ENCODE assay signal across 8 mouse cellular contexts in the genomic region with DNA sequence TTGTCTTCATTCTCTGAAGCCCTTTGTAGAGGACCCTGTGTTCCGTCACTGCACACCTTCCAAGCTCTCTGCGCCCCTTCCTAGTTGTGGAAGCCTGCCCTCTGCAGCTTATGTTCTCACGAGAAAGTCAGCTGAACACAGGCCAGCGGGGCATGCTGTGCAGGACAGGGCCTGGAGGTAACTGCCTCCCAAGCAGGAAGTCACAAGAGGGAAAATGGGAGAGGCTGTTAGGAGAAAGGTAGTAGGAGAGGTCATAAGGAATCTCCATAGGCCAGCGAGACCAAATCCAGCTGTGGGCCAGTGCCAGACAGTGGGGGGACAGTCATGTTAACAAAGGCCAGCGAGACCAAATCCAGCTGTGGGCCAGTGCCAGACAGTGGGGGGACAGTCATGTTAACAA. TPM values are rescaled to one million over a fixed set of nuclear protein-coding genes. Genes with fewer than 3 reads are reported as not detected.
DNase-seq lines count a peak whose midpoint lies in the region; ATAC-seq and TF ChIP-seq lines count a peak whose summit lies in the region.
"Not testable (repeated sequence)": the region's sequence is repeated elsewhere in the genome, so short reads cannot be mapped to it uniquely, and the experiment has no call there.

No protein-coding gene starts in this region.

- peaks cover 69% of the 10 kb centered on the region for H3K4me1 ChIP-seq in heart, embryonic 10.5 days
- H3K4me1 ChIP-seq in heart, embryonic 16.5 days (ENCODE audit: control insufficient read depth, insufficient read depth, low read length), result peaks cover 48% of the 10 kb centered on the region
- peaks cover 50% of the 10 kb centered on the region for H3K4me1 ChIP-seq in hindbrain, embryonic 10.5 days (replicated peaks)
- H3K4me1 ChIP-seq in kidney, embryonic 15.5 days, result peaks cover 51% of the 10 kb centered on the region
- not testable (repeated sequence) for H3K4me1 ChIP-seq in lung, embryonic 14.5 days (ENCODE audit: insufficient read depth)

- ATAC-seq in heart, embryonic 16.5 days (replicated peaks; ENCODE audit: extremely low read depth, insufficient read depth, low FRiP score); kidney, embryonic 15.5 days (replicated peaks; ENCODE audit: low FRiP score); lung, embryonic 14.5 days (ENCODE audit: insufficient read depth): not testable (repeated sequence)

- WGBS in heart, embryonic 10.5 days, result 76% methylated on average over 6 of the region's 6 CpGs
- WGBS in heart, embryonic 16.5 days, result 52% methylated on average over 6 of the region's 6 CpGs
- 91% methylated on average over 6 of the region's 6 CpGs for WGBS in hindbrain, embryonic 10.5 days
- 82% methylated on average over 6 of the region's 6 CpGs for WGBS in kidney, embryonic 15.5 days
- WGBS in lung, embryonic 14.5 days, result 66% methylated on average over 6 of the region's 6 CpGs

- not testable (repeated sequence) for H3K27me3 ChIP-seq in heart, embryonic 10.5 days (ENCODE audit: insufficient read depth, poor library complexity, severe bottlenecking); heart, embryonic 16.5 days (ENCODE audit: control insufficient read depth, insufficient read depth, low read length); hindbrain, embryonic 10.5 days (ENCODE audit: insufficient read depth, poor library complexity, severe bottlenecking); kidney, embryonic 15.5 days; lung, embryonic 14.5 days (ENCODE audit: insufficient read depth, low read length)

- not testable (repeated sequence) for DNase-seq in gastrocnemius, adult 2 months; heart, embryonic 10.5 days (ENCODE audit: low spot score); hindbrain, embryonic 10.5 days (ENCODE audit: low spot score); lung, embryonic 14.5 days
- peak; percentile 31 to 55 for DNase-seq in kidney, postnatal 4 days
- DNase-seq in lung, postnatal 36 days, result peak; percentile 25

- not testable (repeated sequence) for H3K4me3 ChIP-seq in gastrocnemius, adult 2 months; heart, embryonic 10.5 days; heart, embryonic 16.5 days (ENCODE audit: low read length); hindbrain, embryonic 10.5 days; kidney, embryonic 15.5 days (replicated peaks); lung, embryonic 14.5 days (ENCODE audit: low read depth, low read length)

- H3K27ac ChIP-seq in gastrocnemius, adult 2 months, result peak overlapping the region; percentile 86
- H3K27ac ChIP-seq in heart, embryonic 10.5 days, result peak overlapping the region; percentile 26; the same call in 1 of the 2 replicates
- peak overlapping the region; percentile 26; the same call in 1 of the 2 replicates for H3K27ac ChIP-seq in heart, embryonic 16.5 days (ENCODE audit: low read length)
- peak overlapping the region; percentile 18; the same call in 1 of the 2 replicates for H3K27ac ChIP-seq in hindbrain, embryonic 10.5 days
- H3K27ac ChIP-seq in kidney, embryonic 15.5 days, result peak overlapping the region; percentile 87; the same call in 1 of the 2 replicates
- peak overlapping the region; percentile 30; the same call in 1 of the 2 replicates for H3K27ac ChIP-seq in lung, embryonic 14.5 days (ENCODE audit: low read depth)

- intact Hi-C loops in gastrocnemius, adult 2 months (cut with DNase I), result not testable (repeated sequence)

- not testable (repeated sequence) for H3K9me3 ChIP-seq in heart, embryonic 10.5 days; heart, embryonic 16.5 days (replicated peaks; ENCODE audit: control insufficient read depth, low read length); hindbrain, embryonic 10.5 days; kidney, embryonic 15.5 days (replicated peaks); lung, embryonic 14.5 days (ENCODE audit: low read depth, low read length)

- peaks cover 32% of the 10 kb centered on the region for H3K36me3 ChIP-seq in heart, embryonic 10.5 days
- peaks cover 11% of the 10 kb centered on the region for H3K36me3 ChIP-seq in heart, embryonic 16.5 days (ENCODE audit: control insufficient read depth, insufficient read depth)
- H3K36me3 ChIP-seq in hindbrain, embryonic 10.5 days, result peaks cover 59% of the 10 kb centered on the region
- H3K36me3 ChIP-seq in kidney, embryonic 15.5 days, result peaks cover 38% of the 10 kb centered on the region
- peaks cover 29% of the 10 kb centered on the region for H3K36me3 ChIP-seq in lung, embryonic 14.5 days (ENCODE audit: insufficient read depth)

- H3K9ac ChIP-seq in heart, embryonic 16.5 days (ENCODE audit: low read length); kidney, embryonic 15.5 days; lung, embryonic 14.5 days: not testable (repeated sequence)

- not testable (repeated sequence) for TF ChIP-seq CTCF in gastrocnemius, adult 2 months (IDR thresholded peaks at IDR 0.05); lung, embryonic 14.5 days (IDR thresholded peaks at IDR 0.05; ENCODE audit: low read depth)

- not testable (repeated sequence) for H3K4me2 ChIP-seq in heart, embryonic 16.5 days (ENCODE audit: low read depth, low read length); kidney, embryonic 15.5 days; lung, embryonic 14.5 days

RNA-seq across cellular contexts. Expression of a gene that starts 28.8 kb away (rescaled TPM):
- total RNA-seq in gastrocnemius, adult 2 months (2021), result 10 to 100 TPM; 26.0 to 28.5 TPM
- 37.5 and 46.7 TPM in 2 replicates for polyA plus RNA-seq in heart, embryonic 10.5 days (2016; fragmentation: Nextera tagmentation; extraction: Ambion mirVana)
- 55.9 and 59.8 TPM in 2 replicates for polyA plus RNA-seq in heart, embryonic 16.5 days (2015; fragmentation: Nextera tagmentation; extraction: Ambion mirVana)
- polyA plus RNA-seq in hindbrain, embryonic 10.5 days (2016; fragmentation: Nextera tagmentation; extraction: Ambion mirVana), result 31.8 and 32.0 TPM in 2 replicates
- polyA plus RNA-seq in kidney, embryonic 15.5 days (2015; fragmentation: Nextera tagmentation; extraction: Ambion mirVana), result 25.0 and 26.5 TPM in 2 replicates
- 33.7 and 36.7 TPM in 2 replicates for polyA plus RNA-seq in lung, embryonic 14.5 days (2014; fragmentation: Nextera tagmentation; extraction: Ambion mirVana)

RNA-seq across cellular contexts. Expression of a gene that starts 50.1 kb away (rescaled TPM):
- 1 to 10 TPM in 1 of 2 experiments, under 1 TPM in 1; 0.97 to 1.1 TPM for total RNA-seq in gastrocnemius, adult 2 months (2021)
- polyA plus RNA-seq in heart, embryonic 10.5 days (2016; fragmentation: Nextera tagmentation; extraction: Ambion mirVana), result 0.26 and 0.45 TPM in 2 replicates
- polyA plus RNA-seq in heart, embryonic 16.5 days (2015; fragmentation: Nextera tagmentation; extraction: Ambion mirVana), result 0.22 and 0.29 TPM in 2 replicates
- polyA plus RNA-seq in hindbrain, embryonic 10.5 days (2016; fragmentation: Nextera tagmentation; extraction: Ambion mirVana), result 0.98 TPM in 2 replicates
- 0.74 and 0.78 TPM in 2 replicates for polyA plus RNA-seq in kidney, embryonic 15.5 days (2015; fragmentation: Nextera tagmentation; extraction: Ambion mirVana)
- polyA plus RNA-seq in lung, embryonic 14.5 days (2014; fragmentation: Nextera tagmentation; extraction: Ambion mirVana), result 0.34 and 0.42 TPM in 2 replicates

RNA-seq across cellular contexts. Expression of a gene that starts 50.8 kb away (rescaled TPM):
- 1 to 10 TPM; 5.6 to 6.3 TPM for total RNA-seq in gastrocnemius, adult 2 months (2021)
- 15.8 and 18.5 TPM in 2 replicates for polyA plus RNA-seq in heart, embryonic 10.5 days (2016; fragmentation: Nextera tagmentation; extraction: Ambion mirVana)
- 11.1 and 11.8 TPM in 2 replicates for polyA plus RNA-seq in heart, embryonic 16.5 days (2015; fragmentation: Nextera tagmentation; extraction: Ambion mirVana)
- polyA plus RNA-seq in hindbrain, embryonic 10.5 days (2016; fragmentation: Nextera tagmentation; extraction: Ambion mirVana), result 19.5 and 20.0 TPM in 2 replicates
- 16.5 and 17.9 TPM in 2 replicates for polyA plus RNA-seq in kidney, embryonic 15.5 days (2015; fragmentation: Nextera tagmentation; extraction: Ambion mirVana)
- polyA plus RNA-seq in lung, embryonic 14.5 days (2014; fragmentation: Nextera tagmentation; extraction: Ambion mirVana), result 16.1 and 19.5 TPM in 2 replicates

Comparison
In these comparisons a context has a peak if more than half of its experiments do, and no peak if none do; other contexts are left out.
1. H3K27ac ChIP-seq: peak in every context shown above with its lines; median percentile 87 in kidney, embryonic 15.5 days; 86 in gastrocnemius, adult 2 months; 30 in lung, embryonic 14.5 days; 26 in heart, embryonic 10.5 days; 26 in heart, embryonic 16.5 days; 18 in hindbrain, embryonic 10.5 days.